Mouse (Mus musculus) left cerebral cortex, adult 2 months (tissue): ENCODE results near the gene Nhs. TPM values are rescaled to one million over a fixed set of nuclear protein-coding genes. Genes with fewer than 3 reads are reported as not detected.

Experiments used
- DNase-seq, 2 experiments: peaks; one replicate each; pipeline ENCODE4 v3.0.0; 2021 to 2022; ENCODE audit warnings: low spot score in 2 of 2, mixed read lengths in 1 of 2; ENCODE audit errors: extremely low spot score in 1 of 2
- H3K27ac ChIP-seq: fragments of 200-600 bp; 2 replicates; pipeline ENCODE4 v1.8.1; 2022
- H3K4me3 ChIP-seq: fragments of 200-600 bp; 2 replicates; pipeline ENCODE4 v1.8.1; 2022
- CTCF ChIP-seq: fragments of 200-600 bp; IDR thresholded peaks from 2 replicates; pipeline ENCODE4 v1.8.1; 2022; ENCODE audit warnings: antibody characterized with exemption, mild to moderate bottlenecking, moderate library complexity
- intact Hi-C: fragments of 180-260 bp; cut with DNase I; formaldehyde crosslinking; loops from one replicate; pipeline ENCODE4 v1.15.1; 2025
- total RNA-seq, 2 experiments: library from RNA; stranded (reverse); gene quantifications; 2 replicates each; pipeline ENCODE4 v1.2.3; 2021

Nhs gene
- total RNA-seq, 2 experiments from 2014 or later = 3.9 to 4.0 TPM

GRCm38 (mm10) chrX:162085062-162085896 is 74.3 kb downstream of the Nhs start:
- Histone ChIP-seq H3K27ac (no peak overlapping the region), H3K4me3 (no peak overlapping the region)
- no peak for TF ChIP-seq CTCF
- DNase-seq = no peak
- intact Hi-C loops = loop anchor here (5.0 kb wide), 1 partner anchor 108 kb away; no protein-coding TSS in a partner anchor

GRCm38 (mm10) chrX:162063164-162063563 is 96.4 kb downstream of the Nhs start:
- TF ChIP-seq CTCF = no peak
- no peak for DNase-seq
- H3K4me3 ChIP-seq = no peak overlapping the region
- no peak overlapping the region for H3K27ac ChIP-seq
- intact Hi-C loops = no loop called here

- no peak for DNase-seq
- intact Hi-C loops = no loop called here
- no peak overlapping the region for H3K27ac ChIP-seq
- H3K4me3 ChIP-seq = no peak overlapping the region
- no peak for TF ChIP-seq CTCF
These were observed 103.9 kb downstream of the Nhs start for GRCm38 (mm10) chrX:162055635-162056034.

- TF ChIP-seq CTCF = no peak
- Histone ChIP-seq H3K27ac (no peak overlapping the region), H3K4me3 (no peak overlapping the region)
- intact Hi-C loops = no loop called here
- no peak for DNase-seq
These were observed 106.0 kb downstream of the Nhs start for GRCm38 (mm10) chrX:162053566-162053965.

GRCm38 (mm10) chrX:162052534-162052933 is 107.0 kb downstream of the Nhs start:
- no peak overlapping the region for H3K4me3 ChIP-seq
- intact Hi-C loops = no loop called here
- DNase-seq = no peak
- no peak for TF ChIP-seq CTCF
- H3K27ac ChIP-seq = no peak overlapping the region

GRCm38 (mm10) chrX:162049616-162050015 is 109.9 kb downstream of the Nhs start:
- DNase-seq = no peak
- TF ChIP-seq CTCF = no peak
- intact Hi-C loops = no loop called here

GRCm38 (mm10) chrX:162045527-162045926 is 114.0 kb downstream of the Nhs start:
- TF ChIP-seq CTCF = no peak
- intact Hi-C loops = no loop called here
- Histone ChIP-seq H3K27ac (no peak overlapping the region), H3K4me3 (no peak overlapping the region)
- DNase-seq = no peak

More at GRCm38 (mm10) chrX:162049616-162050015, 109.9 kb downstream of the Nhs start:
- no peak overlapping the region for H3K4me3 ChIP-seq
- no peak overlapping the region for H3K27ac ChIP-seq

- Histone ChIP-seq H3K4me3 (no peak overlapping the region), H3K27ac (no peak overlapping the region)
- DNase-seq = no peak
- no peak for TF ChIP-seq CTCF
- intact Hi-C loops = no loop called here
These were observed 115.4 kb downstream of the Nhs start for GRCm38 (mm10) chrX:162044109-162044508.

GRCm38 (mm10) chrX:162025210-162025953 is 134.1 kb downstream of the Nhs start:
- Histone ChIP-seq H3K4me3 (no peak overlapping the region), H3K27ac (no peak overlapping the region)
- TF ChIP-seq CTCF = no peak
- peak; percentile 8 to 28 for DNase-seq
- intact Hi-C loops = no loop called here

- TF ChIP-seq CTCF = no peak
- H3K27ac ChIP-seq = no peak overlapping the region
- H3K4me3 ChIP-seq = no peak overlapping the region
- intact Hi-C loops = no loop called here
- DNase-seq = no peak
These were observed 137.8 kb downstream of the Nhs start for GRCm38 (mm10) chrX:162021724-162022123.

- Histone ChIP-seq H3K4me3 (no peak overlapping the region), H3K27ac (no peak overlapping the region)
- TF ChIP-seq CTCF = no peak
- no peak for DNase-seq
- intact Hi-C loops = no loop called here
These were observed 139.4 kb downstream of the Nhs start for GRCm38 (mm10) chrX:162020039-162020566.

GRCm38 (mm10) chrX:162017471-162017870 is 142.1 kb downstream of the Nhs start:
- intact Hi-C loops = no loop called here
- no peak for DNase-seq
- Histone ChIP-seq H3K27ac (no peak overlapping the region), H3K4me3 (no peak overlapping the region)
- TF ChIP-seq CTCF = no peak
